Mouse (Mus musculus) liver, embryonic 16.5 days (tissue): Measurements from ENCODE around the gene Ubqln4. TPM values are rescaled to one million over a fixed set of nuclear protein-coding genes. Genes with fewer than 3 reads are reported as not detected.

Experiments
- ATAC-seq: fragments of 200-750 bp; cut with Nextera tagmentation; 2 replicates; pipeline ENCODE4 v1.8.0; 2017; ENCODE audit warnings: low read depth, mild to moderate bottlenecking, moderate number of reproducible peaks, moderate library complexity
- H3K27ac ChIP-seq: fragments of 300-500 bp; sonication (generic); 2 replicates; pipeline ENCODE4 v1.5.1; 2014; ENCODE audit warnings: mild to moderate bottlenecking, low read length
- H3K27me3 ChIP-seq: fragments of 300-500 bp; sonication (generic); 2 replicates; pipeline ENCODE4 v1.6.1; 2014; ENCODE audit warnings: low read depth, low read length, mixed read lengths; ENCODE audit not compliant: control insufficient read depth, insufficient read depth
- H3K36me3 ChIP-seq: fragments of 300-500 bp; sonication (generic); 2 replicates; pipeline ENCODE4 v1.6.1; 2014; ENCODE audit warnings: mild to moderate bottlenecking; ENCODE audit not compliant: control insufficient read depth, insufficient read depth
- H3K4me1 ChIP-seq: fragments of 300-500 bp; sonication (generic); 2 replicates; pipeline ENCODE4 v1.6.1; 2014; ENCODE audit warnings: low read depth, low read length, mixed read lengths; ENCODE audit not compliant: control insufficient read depth
- H3K4me2 ChIP-seq: fragments of 300-500 bp; sonication (generic); 2 replicates; pipeline ENCODE4 v1.6.1; 2014; ENCODE audit warnings: low read depth, low read length, mixed read lengths
- H3K4me3 ChIP-seq: fragments of 300-500 bp; sonication (generic); 2 replicates; pipeline ENCODE4 v1.5.1; 2014; ENCODE audit warnings: low read depth, mild to moderate bottlenecking, low read length
- H3K9ac ChIP-seq: fragments of 300-500 bp; sonication (generic); 2 replicates; pipeline ENCODE4 v1.6.1; 2014; ENCODE audit warnings: low read depth, low read length
- H3K9me3 ChIP-seq: fragments of 300-500 bp; sonication (generic); replicated peaks from 2 replicates; pipeline ENCODE4 v1.6.1; 2016; ENCODE audit warnings: low read length; ENCODE audit not compliant: control insufficient read depth
- WGBS: fragments of 180-500 bp; shearing (Covaris S2); extraction: QIAGEN DNeasy Blood & Tissue Kit; methylation state at CpG from one replicate; pipeline ENCODE4 v1.1.7; 2014; ENCODE audit not compliant: insufficient replicate concordance; 5-methylcytosine and 5-hydroxymethylcytosine counted together
- polyA plus RNA-seq: library from polyadenylated mRNA; unstranded; fragments of >200 nt; fragmentation: Nextera tagmentation; extraction: Ambion mirVana; gene quantifications from 2 replicates; pipeline ENCODE4 v1.2.1, GENCODE M21; 2015

Ubqln4 gene
- polyA plus RNA-seq, 1 experiment from 2014 or later: 16.4 TPM

DNA sequence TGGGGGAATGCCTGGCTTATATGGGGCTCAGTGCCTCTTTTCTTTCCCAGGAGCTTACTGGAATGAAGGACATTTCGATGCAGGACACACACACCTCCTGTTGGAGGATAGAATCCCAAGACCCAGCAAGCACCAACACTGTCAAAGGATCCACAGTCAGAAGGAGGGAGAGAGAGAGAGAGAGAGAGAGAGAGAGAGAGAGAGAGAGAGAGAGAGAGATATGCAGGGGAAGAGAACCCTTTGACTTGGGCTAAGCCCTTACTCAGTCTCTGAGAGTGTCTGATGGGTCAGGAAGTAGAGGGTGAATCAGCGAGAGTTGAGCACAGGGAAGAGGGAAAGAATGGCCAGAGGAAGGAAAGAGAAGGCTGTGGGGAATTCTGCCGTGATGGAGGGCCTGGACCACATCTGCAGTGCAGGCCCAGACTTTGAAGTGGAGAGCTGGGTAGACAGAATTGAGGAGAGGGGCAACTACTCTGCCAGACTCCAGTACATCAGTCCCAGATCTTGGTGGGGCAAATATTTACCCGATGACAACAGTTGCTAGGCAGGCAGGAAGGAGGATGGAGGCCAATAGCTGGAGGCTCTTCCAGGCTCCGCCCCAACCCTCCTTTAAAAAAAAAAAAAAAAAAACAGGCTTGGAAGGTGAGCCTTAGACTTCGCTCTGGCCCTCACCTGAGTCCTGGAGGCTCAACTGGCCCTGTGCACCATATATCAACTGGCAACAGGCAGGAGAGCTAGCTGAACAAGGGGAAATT is 41.2 kb upstream of the Ubqln4 start:
- no peaks in the 10 kb centered on the region for H3K36me3 ChIP-seq
- no peak overlapping the region for H3K4me3 ChIP-seq
- H3K27ac ChIP-seq: no peak overlapping the region
- no peaks in the 10 kb centered on the region for H3K9me3 ChIP-seq
- H3K4me1 ChIP-seq: peaks cover 37% of the 10 kb centered on the region
- H3K4me2 ChIP-seq: no peak overlapping the region
- 39% methylated on average over 6 of the region's 6 CpGs for WGBS
- H3K9ac ChIP-seq: no peak overlapping the region
- H3K27me3 ChIP-seq: 0 out of 2 replicates have a peak, but pooled peaks cover 4% of the 10 kb centered on the region
- ATAC-seq: no peak

GRCm38 (mm10) chr3:88512896-88513545 is 40.5 kb upstream of the Ubqln4 start:
- ATAC-seq: no peak
- Histone ChIP-seq H3K4me1 (peaks cover 37% of the 10 kb centered on the region), H3K27me3 (peaks cover 4% of the 10 kb centered on the region; the same call in 1 of the 2 replicates), H3K4me2 (no peak overlapping the region), H3K9ac (no peak overlapping the region), H3K4me3 (no peak overlapping the region), H3K27ac (no peak overlapping the region), H3K36me3 (no peaks in the 10 kb centered on the region), H3K9me3 (no peaks in the 10 kb centered on the region)
- 27% methylated on average over 12 of the region's 15 CpGs for WGBS

- WGBS: 45% methylated on average over 7 of the region's 7 CpGs
- Histone ChIP-seq H3K9me3 (no peaks in the 10 kb centered on the region), H3K27me3 (peaks cover 4% of the 10 kb centered on the region; the same call in 1 of the 2 replicates), H3K4me2 (no peak overlapping the region), H3K36me3 (no peaks in the 10 kb centered on the region), H3K4me3 (no peak overlapping the region), H3K9ac (no peak overlapping the region), H3K27ac (no peak overlapping the region), H3K4me1 (peaks cover 37% of the 10 kb centered on the region)
- no peak for ATAC-seq
Measured at GRCm38 (mm10) chr3:88513546-88514115, 39.9 kb upstream of the Ubqln4 start.

DNA sequence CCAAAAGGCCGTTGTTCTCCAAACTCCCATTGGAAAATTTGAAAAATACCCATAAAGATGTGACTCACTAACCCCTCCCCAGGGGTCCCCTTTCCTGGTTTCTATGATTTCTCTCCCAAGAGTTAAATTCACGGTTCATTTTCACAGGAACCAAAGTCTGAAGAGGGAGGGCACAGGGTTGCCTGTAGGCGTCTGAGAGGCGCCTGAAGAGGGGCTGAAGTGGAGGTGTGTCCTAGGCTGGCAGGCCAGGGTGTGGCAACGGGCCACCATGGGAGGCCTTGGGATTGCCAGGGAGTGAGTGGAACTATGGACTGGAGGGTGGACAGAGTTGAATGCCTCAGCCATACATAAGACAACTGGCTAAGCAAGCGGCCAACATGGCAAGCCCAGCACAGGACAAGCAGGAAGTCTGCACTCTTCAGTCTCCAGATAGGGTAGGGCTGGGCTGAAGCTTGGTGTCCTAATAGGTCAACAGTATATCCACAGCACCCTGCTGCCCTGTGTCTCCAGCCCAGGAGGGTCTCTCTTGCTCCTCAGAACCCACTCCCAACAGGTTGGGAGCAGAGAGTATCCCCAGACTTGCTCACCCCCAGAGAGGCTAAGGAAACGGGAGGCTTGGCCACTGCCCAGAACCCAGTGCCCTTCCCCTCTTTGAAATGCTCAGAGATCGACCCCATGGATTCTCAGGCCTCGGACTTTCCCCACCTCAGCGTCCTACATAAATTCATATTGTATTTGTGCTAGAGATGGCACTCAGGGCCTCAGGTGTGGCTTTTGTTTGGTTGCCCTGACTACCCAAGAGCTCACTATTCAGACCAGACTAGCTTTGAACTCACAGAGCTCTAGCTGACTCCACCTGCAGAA is 39.1 kb upstream of the Ubqln4 start:
- H3K4me1 ChIP-seq: peaks cover 33% of the 10 kb centered on the region
- H3K9ac ChIP-seq: no peak overlapping the region
- H3K36me3 ChIP-seq: no peaks in the 10 kb centered on the region
- ATAC-seq: no peak
- no peak overlapping the region for H3K4me2 ChIP-seq
- WGBS: 49% methylated on average over 10 of the region's 10 CpGs
- no peak overlapping the region for H3K4me3 ChIP-seq
- no peaks in the 10 kb centered on the region for H3K9me3 ChIP-seq
- peaks cover 4% of the 10 kb centered on the region; the same call in 1 of the 2 replicates for H3K27me3 ChIP-seq
- no peak overlapping the region for H3K27ac ChIP-seq

DNA sequence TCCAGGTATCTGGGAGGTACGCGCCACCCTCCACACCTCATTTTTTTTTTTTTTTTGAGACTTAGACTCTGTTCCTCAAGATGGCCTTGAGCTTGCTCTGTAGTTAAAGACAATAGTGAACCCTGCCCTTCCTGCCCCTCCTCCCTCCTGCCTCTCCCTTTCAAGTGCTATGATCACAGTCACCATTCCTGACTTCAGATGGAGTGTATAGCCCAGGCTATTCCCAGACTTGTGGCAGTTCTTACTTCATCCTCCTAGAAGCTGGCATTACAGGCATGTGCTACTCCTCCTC is 38.5 kb upstream of the Ubqln4 start:
- Histone ChIP-seq H3K9ac (no peak overlapping the region), H3K36me3 (no peaks in the 10 kb centered on the region), H3K27ac (no peak overlapping the region), H3K27me3 (peaks cover 4% of the 10 kb centered on the region; the same call in 1 of the 2 replicates), H3K4me1 (peaks cover 27% of the 10 kb centered on the region), H3K9me3 (no peaks in the 10 kb centered on the region), H3K4me2 (no peak overlapping the region), H3K4me3 (no peak overlapping the region)
- ATAC-seq: no peak
- 70% methylated on average over 2 of the region's 2 CpGs for WGBS

GRCm38 (mm10) chr3:88516407-88516806 is 37.2 kb upstream of the Ubqln4 start:
- no peak overlapping the region for H3K9ac ChIP-seq
- H3K4me2 ChIP-seq: no peak overlapping the region
- no peak overlapping the region for H3K4me3 ChIP-seq
- no peak for ATAC-seq
- peaks cover 19% of the 10 kb centered on the region for H3K4me1 ChIP-seq
- no peaks in the 10 kb centered on the region for H3K9me3 ChIP-seq
- H3K36me3 ChIP-seq: no peaks in the 10 kb centered on the region
- no peak overlapping the region for H3K27ac ChIP-seq
- WGBS: 61% methylated on average over 2 of the region's 2 CpGs
- peaks cover 4% of the 10 kb centered on the region; the same call in 1 of the 2 replicates for H3K27me3 ChIP-seq

DNA sequence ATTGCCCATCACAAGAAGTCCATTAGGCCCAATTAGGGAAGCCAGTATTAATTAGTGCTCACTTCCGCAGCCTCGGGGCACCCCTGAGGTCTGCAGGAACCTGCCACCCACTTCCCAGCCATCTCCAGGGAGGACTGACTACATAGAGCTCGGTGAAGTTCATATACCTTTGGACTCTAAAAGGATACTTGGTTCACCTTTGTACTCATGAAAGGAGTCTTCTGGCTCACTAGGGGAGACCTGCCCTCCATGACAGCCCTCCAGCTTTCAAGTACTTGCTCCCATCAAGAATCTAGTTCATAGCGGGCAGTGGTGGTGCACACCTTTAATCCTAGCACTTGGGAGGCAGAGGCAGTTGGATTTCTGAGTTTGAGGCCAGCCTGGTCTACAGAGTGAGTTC is 35.1 kb upstream of the Ubqln4 start:
- no peak overlapping the region for H3K4me2 ChIP-seq
- no peak overlapping the region for H3K4me3 ChIP-seq
- WGBS: 72% methylated on average over 4 of the region's 4 CpGs
- H3K27ac ChIP-seq: no peak overlapping the region
- no peak overlapping the region for H3K9ac ChIP-seq
- peaks cover 2% of the 10 kb centered on the region; the same call in 1 of the 2 replicates for H3K27me3 ChIP-seq
- no peak for ATAC-seq
- no peaks in the 10 kb centered on the region for H3K36me3 ChIP-seq
- no peaks in the 10 kb centered on the region for H3K9me3 ChIP-seq
- H3K4me1 ChIP-seq: peaks cover 10% of the 10 kb centered on the region

- ATAC-seq: no peak
- H3K4me2 ChIP-seq: no peak overlapping the region
Measured at GRCm38 (mm10) chr3:88520078-88520477, 33.5 kb upstream of the Ubqln4 start.

More at GRCm38 (mm10) chr3:88520078-88520477, 33.5 kb upstream of the Ubqln4 start:
- no peaks in the 10 kb centered on the region for H3K9me3 ChIP-seq
- WGBS: 53% methylated on average over 2 of the region's 2 CpGs
- H3K4me3 ChIP-seq: no peak overlapping the region
- H3K4me1 ChIP-seq: no peaks in the 10 kb centered on the region; the same call in 1 of the 2 replicates
- no peaks in the 10 kb centered on the region; the same call in 1 of the 2 replicates for H3K27me3 ChIP-seq
- no peak overlapping the region for H3K9ac ChIP-seq
- H3K27ac ChIP-seq: no peak overlapping the region
- no peaks in the 10 kb centered on the region for H3K36me3 ChIP-seq
